Mouse (Mus musculus) testis, adult 2 months (tissue): ENCODE results near the gene Vps52.

Experiments
- CTCF ChIP-seq: fragments of 200-500 bp; IDR thresholded peaks from 2 replicates; pipeline ENCODE4 v1.5.1; 2012; ENCODE audit warnings: low read depth, mild to moderate bottlenecking, inconsistent platforms, low read length, moderate library complexity; ENCODE audit not compliant: control insufficient read depth, insufficient read depth, insufficient replicate concordance
- POLR2A ChIP-seq: fragments of 200-500 bp; IDR thresholded peaks from 2 replicates; pipeline ENCODE4 v1.6.1; 2012; ENCODE audit warnings: low read depth, mild to moderate bottlenecking, inconsistent platforms, low read length, moderate library complexity; ENCODE audit not compliant: control insufficient read depth

DNA sequence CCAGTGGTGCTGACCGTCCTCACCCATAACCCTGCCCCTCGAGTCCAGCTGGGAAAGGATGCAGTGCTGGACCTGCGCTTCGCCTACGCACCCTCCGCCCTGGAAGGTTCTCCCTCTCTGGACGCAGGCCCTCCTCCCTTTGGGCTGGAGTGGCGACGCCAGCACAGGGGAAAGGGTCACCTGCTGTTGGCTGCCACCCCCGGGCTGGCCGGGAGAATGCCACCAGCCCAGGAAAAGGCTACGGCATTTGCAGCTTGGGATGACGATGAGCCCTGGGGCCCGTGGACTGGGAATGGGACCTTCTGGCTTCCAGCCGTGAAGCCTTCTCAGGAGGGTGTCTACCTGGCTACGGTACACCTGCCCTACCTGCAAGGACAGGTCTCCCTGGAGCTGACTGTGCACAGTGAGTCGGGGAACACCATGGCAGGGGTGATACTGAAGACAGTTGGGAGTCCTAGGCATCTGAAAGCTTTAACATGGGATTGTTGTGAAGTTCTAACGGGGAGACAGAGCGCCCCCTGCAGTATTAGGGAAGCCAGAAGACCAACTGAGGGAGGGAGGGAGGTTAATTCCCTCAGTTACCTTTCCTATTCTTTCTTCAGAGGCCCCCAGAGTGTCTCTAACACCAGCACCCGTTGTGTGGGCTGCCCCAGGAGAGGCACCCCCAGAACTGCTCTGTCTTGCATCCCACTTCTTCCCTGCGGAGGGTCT, 30.1 kb upstream of the Vps52 start:
- TF ChIP-seq CTCF (no peak), POLR2A (no peak)
